Mouse (Mus musculus): ENCODE measurements at regions not wholly inside any gene's neighbourhood (a gene's known extent, or its start where the extent isn't known, plus 50 kb on each side); places are given as distances from the start of the nearest gene placed in this dataset.

DNA sequence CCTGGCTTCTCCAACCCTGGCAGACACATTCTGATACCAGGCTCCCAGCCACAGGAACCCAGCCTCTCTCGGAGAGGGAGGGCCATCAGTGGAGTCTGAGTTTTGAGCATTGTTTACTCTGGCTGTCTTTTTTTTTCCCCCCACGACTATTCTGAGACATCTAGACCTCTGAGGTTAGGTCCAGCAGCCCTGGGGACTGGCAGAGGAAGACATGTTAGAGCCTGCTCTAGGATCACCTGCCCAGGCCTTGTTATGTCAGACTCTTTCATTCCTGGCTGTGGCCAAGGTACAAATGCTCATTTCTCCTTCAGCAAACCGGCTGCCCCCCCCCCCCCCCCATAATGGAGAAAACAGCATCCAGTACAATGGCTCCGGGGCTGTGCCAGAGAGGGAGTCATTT is 291.4 kb downstream of the CK137956 start:
- TF ChIP-seq EP300 (IDR thresholded peaks at IDR 0.05), result no peak
- no peak for TF ChIP-seq CTCF (IDR thresholded peaks at IDR 0.05)

Data from lung, postnatal 0 days (tissue).